Mouse (Mus musculus) bone marrow macrophage, adult 2 months (primary cell): ENCODE data around the gene Dnah7c. TPM values are rescaled to one million over a fixed set of nuclear protein-coding genes. Genes with fewer than 3 reads are reported as not detected.

ENCODE experiments used
- H3K27ac ChIP-seq: 2 replicates; pipeline ENCODE4 v1.5.1; 2012; ENCODE audit warnings: low read depth, low read length; ENCODE audit not compliant: insufficient read depth
- H3K4me1 ChIP-seq: 2 replicates; pipeline ENCODE4 v1.6.1; 2012; ENCODE audit warnings: low read length; ENCODE audit not compliant: control insufficient read depth, insufficient read depth
- H3K4me3 ChIP-seq: 2 replicates; pipeline ENCODE4 v1.5.1; 2012; ENCODE audit warnings: mild to moderate bottlenecking, low read length, moderate library complexity; ENCODE audit not compliant: insufficient read depth
- CTCF ChIP-seq: IDR thresholded peaks from 2 replicates; pipeline ENCODE4 v1.5.1; 2012; ENCODE audit warnings: low read depth, mild to moderate bottlenecking, low read length, moderate library complexity
- POLR2A ChIP-seq: IDR thresholded peaks from 2 replicates; pipeline ENCODE4 v1.6.1; 2012; ENCODE audit warnings: mild to moderate bottlenecking, low read depth, low read length, borderline replicate concordance
- polyA plus RNA-seq: library from polyadenylated mRNA; stranded (reverse); fragments of >200 nt; gene quantifications from 2 replicates; pipeline ENCODE4 v1.2.4, GENCODE M21; 2012; ENCODE audit not compliant: missing spikeins, insufficient read depth, insufficient read length

The Dnah7c gene
- polyA plus RNA-seq, 1 experiment = not detected

- no peak overlapping the region for H3K4me3 ChIP-seq
These were observed 419.8 kb downstream of the Dnah7c start for GRCm38 (mm10) chr1:46845221-46845620.

GRCm38 (mm10) chr1:46849758-46850157 is 424.4 kb downstream of the Dnah7c start:
- Histone ChIP-seq H3K4me3 (no peak overlapping the region), H3K27ac (no peak overlapping the region), H3K4me1 (peaks cover 13% of the 10 kb centered on the region)
- no peak for TF ChIP-seq CTCF
- TF ChIP-seq POLR2A = no peak

More at GRCm38 (mm10) chr1:46845221-46845620, 419.8 kb downstream of the Dnah7c start:
- Histone ChIP-seq H3K27ac (no peak overlapping the region), H3K4me1 (peaks cover 10% of the 10 kb centered on the region)
- TF ChIP-seq POLR2A (no peak), CTCF (no peak)

- TF ChIP-seq POLR2A (no peak), CTCF (no peak)
- peaks cover 13% of the 10 kb centered on the region for H3K4me1 ChIP-seq
- peak overlapping the region; percentile 10; the same call in 1 of the 2 replicates for H3K4me3 ChIP-seq
- no peak overlapping the region for H3K27ac ChIP-seq
These were observed 426.2 kb downstream of the Dnah7c start for GRCm38 (mm10) chr1:46851586-46851985.

GRCm38 (mm10) chr1:46852216-46852599 is 426.8 kb downstream of the Dnah7c start:
- Histone ChIP-seq H3K27ac (peak overlapping the region; percentile 99), H3K4me3 (peak overlapping the region; percentile 68), H3K4me1 (peaks cover 13% of the 10 kb centered on the region)
- TF ChIP-seq POLR2A (no peak), CTCF (no peak)

GRCm38 (mm10) chr1:46852600-46853272 is 427.3 kb downstream of the Dnah7c start:
- H3K4me3 ChIP-seq = peak overlapping the region; percentile 68
- H3K27ac ChIP-seq = peak overlapping the region; percentile 99
- no peak for TF ChIP-seq POLR2A
- no peak for TF ChIP-seq CTCF
- peaks cover 13% of the 10 kb centered on the region for H3K4me1 ChIP-seq

- Histone ChIP-seq H3K27ac (peak overlapping the region; percentile 99), H3K4me3 (peak overlapping the region; percentile 68), H3K4me1 (peaks cover 16% of the 10 kb centered on the region)
- TF ChIP-seq CTCF (no peak), POLR2A (peak; percentile 83; the same call in 1 of the 2 replicates)
These were observed 428.1 kb downstream of the Dnah7c start for GRCm38 (mm10) chr1:46853317-46854035.

- peak overlapping the region; percentile 99 for H3K27ac ChIP-seq
- H3K4me3 ChIP-seq = peak overlapping the region; percentile 68
- no peak for TF ChIP-seq CTCF
- TF ChIP-seq POLR2A = no peak
- H3K4me1 ChIP-seq = peaks cover 22% of the 10 kb centered on the region
These were observed 428.9 kb downstream of the Dnah7c start for GRCm38 (mm10) chr1:46854036-46854900.

- Histone ChIP-seq H3K4me3 (no peak overlapping the region), H3K4me1 (peaks cover 24% of the 10 kb centered on the region), H3K27ac (no peak overlapping the region)
- TF ChIP-seq CTCF (no peak), POLR2A (no peak)
These were observed 431.1 kb downstream of the Dnah7c start for GRCm38 (mm10) chr1:46856498-46856897.
